Mouse (Mus musculus) adrenal gland (tissue): Measurements from ENCODE around the gene Tmem119.

Source experiments
- intact Hi-C: fragments of 180-260 bp; cut with DNase I; formaldehyde crosslinking; loops from one replicate; pipeline ENCODE4 v1.15.1; 2025
- long read RNA-seq, 2 experiments: library from polyadenylated mRNA; unstranded; transcript quantifications; one replicate each; pipeline ENCODE4 v2.0.0; 2020; ENCODE audit warnings: borderline replicate concordance in 1 of 2; ENCODE audit not compliant: insufficient replicate concordance in 1 of 2

Gene Tmem119
- long read RNA-seq, experiment 1, transcript Tmem119-201 (2 exons, 2,242 nt) = major isoform, 15 of 17 reads
- long read RNA-seq, experiment 1, partial matches to known transcripts = 0 of 17 reads
- long read RNA-seq, experiment 1, other reads (novel, unspliced or antisense) = 2 of 17 reads
- long read RNA-seq, experiment 2, transcript Tmem119-201 (2 exons, 2,242 nt) = major isoform, 17 of 21 reads
- long read RNA-seq, experiment 2, partial matches to known transcripts = 0 of 21 reads
- long read RNA-seq, experiment 2, other reads (novel, unspliced or antisense) = 4 of 21 reads

DNA sequence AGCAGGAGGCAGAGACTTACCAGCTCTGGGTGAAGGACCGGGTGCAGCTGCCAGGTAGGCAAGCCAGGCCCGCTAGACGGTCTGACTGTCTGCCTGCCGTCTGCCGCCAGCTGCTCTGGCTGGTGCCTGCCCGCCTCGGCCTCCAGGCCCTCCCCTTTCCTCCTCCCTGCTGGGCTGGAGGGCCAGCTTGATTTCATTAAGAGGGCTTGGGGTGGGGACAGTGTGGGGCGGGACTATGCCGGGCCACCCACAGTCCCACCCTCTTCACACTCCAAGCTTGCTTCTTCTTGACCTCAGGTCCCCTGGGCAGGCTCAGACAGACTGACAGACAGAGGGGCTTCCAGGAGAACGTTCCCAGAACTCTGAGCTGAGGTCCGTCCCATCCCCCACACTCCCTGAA, at the start of gene Tmem119:
Tmem119 (minus strand) TSS at position 237 of the 400 bp plus-strand sequence.
- intact Hi-C loops = no loop called here

DNA sequence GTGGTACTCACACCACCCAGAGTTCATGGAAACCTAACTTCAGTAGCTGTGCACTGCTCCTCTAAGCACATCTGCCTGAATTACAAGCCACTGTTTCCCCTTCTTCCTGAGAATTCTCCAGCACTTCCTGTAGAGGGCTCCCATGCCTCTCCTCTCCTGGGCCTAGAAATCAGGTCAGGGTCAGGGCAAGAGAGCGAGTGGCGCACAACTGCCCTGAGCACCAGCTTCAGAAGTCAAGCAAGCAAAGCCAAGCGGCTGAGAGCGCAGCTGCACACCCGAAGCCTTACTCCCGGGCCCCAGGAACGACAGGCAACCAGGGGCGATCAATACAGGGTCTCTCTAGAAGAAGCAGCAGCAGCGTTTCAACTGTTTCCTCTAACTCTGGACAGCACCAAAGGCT, 47.3 kb upstream of the Tmem119 start:
- intact Hi-C loops = loop anchor here (10.0 kb wide), 1 partner anchor 483 kb away; no protein-coding TSS in a partner anchor

DNA sequence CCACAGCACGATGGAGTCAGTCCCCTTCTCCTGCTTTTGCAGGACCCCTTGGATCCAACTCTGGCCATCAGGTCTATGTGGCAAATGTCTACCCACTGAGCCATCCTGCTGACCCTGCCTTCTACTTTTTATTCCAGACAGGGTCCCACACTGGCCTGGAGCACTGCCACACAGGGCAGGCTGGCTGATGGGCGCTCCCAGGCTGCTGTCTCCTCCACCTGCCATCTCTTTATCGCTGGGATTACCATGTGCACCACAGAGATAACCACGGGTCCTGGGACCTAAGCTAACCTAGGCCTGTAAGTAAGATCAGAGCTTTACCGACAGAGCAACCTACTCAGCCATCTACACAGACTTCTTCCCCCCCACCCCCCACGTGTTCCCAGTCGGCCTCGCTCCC, 46.3 kb upstream of the Tmem119 start:
- intact Hi-C loops = loop anchor here (10.0 kb wide), 1 partner anchor 482 kb away; no protein-coding TSS in a partner anchor

DNA sequence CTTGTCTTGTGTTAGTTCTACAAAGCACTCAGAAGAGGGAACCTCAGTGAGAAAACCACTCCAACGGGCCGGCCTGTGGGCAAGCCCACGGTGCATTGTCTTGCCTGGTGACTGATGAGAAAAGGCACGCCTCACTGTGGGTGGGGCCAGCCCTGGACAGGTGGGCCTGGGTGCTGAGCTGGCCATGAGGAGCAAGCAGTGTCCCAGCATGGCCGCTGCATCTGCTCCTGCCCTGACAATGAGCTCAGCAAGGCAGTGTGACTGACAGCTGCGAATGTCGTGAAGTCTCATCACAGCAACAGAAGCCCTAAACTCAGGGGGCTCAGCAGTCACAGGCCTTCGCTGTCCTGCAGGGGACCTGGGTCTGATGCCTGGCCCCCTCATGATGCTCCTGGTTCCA, 45.3 kb upstream of the Tmem119 start:
- intact Hi-C loops = loop anchor here (10.0 kb wide), 1 partner anchor 481 kb away; no protein-coding TSS in a partner anchor

DNA sequence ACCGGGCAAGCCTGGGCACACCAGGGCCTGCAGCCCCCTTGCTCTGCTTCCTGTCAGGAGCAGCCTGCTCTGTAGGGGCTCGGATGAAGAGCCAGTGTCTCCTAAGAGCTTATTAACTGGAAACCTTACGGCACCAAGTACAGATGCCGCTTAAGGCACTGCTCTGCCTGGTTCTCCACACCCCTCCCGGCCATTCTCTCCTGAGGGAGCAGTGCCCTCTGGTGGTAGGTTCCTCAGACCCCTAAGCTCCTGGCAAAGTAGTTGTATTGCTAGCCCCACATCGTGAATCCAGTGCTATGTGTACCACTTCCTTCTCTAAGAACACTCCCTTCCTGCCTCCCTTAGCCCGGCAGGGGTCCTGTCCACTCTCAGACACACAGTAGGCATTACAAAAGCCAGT, 44.4 kb upstream of the Tmem119 start:
- intact Hi-C loops = loop anchor here (10.0 kb wide), 1 partner anchor 480 kb away; no protein-coding TSS in a partner anchor

DNA sequence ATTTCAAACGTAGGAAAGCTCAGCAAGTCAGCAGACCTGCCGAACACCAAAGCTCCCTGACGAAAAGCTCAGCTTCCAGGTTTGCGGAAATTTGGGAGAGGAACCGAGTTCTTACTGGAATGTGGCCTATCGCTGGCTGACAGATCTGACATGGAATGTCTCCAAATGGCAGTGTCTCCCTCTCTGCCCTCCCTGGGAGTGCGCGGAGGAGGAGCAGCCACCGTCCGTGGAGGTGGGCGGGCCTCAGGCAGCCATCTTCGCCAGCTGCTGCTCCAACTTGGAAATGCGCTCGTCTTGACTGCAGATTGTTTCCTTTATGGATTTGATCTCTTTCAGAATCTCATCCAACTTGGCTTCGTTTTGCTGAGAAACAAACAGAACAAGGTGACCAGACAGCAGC, 43.8 kb upstream of the Tmem119 start:
- intact Hi-C loops = loop anchor here (10.0 kb wide), 1 partner anchor 479 kb away; no protein-coding TSS in a partner anchor

DNA sequence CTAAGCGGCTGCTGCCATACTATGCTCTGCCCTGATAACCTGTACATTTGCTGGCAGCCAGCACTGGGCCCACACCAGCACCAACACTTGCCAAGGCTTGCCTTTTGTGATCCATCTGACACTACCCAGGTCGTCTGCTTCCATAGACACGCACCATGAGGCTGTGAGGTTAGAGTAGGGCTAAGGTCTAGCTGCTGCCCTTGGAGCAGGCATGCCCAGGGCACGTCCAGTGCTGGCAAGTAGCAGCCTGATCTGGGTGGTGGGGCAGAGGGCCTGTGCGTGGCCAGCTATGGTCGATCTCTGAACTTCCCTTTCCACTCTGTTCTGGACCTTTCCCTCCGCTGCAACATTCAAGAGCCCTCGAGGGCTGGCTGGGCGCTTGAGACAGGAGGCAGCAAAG, 42.6 kb upstream of the Tmem119 start:
- intact Hi-C loops = loop anchor here (10.0 kb wide), 1 partner anchor 478 kb away; no protein-coding TSS in a partner anchor

DNA sequence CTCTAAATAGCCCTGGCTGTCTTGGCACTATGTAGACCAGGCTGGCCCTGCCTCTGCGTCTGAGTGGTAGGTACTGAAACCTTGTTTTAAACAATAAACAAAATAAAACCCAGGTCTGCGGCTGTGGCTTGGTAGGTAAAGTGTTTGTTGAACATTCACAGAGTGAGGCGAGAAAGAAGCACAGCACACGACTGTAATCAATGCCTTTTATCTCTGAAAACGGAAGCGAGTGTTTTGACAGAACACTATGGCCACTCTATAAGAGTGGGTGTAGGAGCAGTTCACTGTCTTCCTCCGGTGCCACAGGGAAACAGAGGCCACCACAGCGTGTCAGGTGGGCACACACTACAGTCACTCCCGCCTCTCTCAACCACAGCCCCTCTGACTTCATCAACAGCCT, 41.9 kb upstream of the Tmem119 start:
- intact Hi-C loops = loop anchor here (10.0 kb wide), 1 partner anchor 477 kb away; no protein-coding TSS in a partner anchor

DNA sequence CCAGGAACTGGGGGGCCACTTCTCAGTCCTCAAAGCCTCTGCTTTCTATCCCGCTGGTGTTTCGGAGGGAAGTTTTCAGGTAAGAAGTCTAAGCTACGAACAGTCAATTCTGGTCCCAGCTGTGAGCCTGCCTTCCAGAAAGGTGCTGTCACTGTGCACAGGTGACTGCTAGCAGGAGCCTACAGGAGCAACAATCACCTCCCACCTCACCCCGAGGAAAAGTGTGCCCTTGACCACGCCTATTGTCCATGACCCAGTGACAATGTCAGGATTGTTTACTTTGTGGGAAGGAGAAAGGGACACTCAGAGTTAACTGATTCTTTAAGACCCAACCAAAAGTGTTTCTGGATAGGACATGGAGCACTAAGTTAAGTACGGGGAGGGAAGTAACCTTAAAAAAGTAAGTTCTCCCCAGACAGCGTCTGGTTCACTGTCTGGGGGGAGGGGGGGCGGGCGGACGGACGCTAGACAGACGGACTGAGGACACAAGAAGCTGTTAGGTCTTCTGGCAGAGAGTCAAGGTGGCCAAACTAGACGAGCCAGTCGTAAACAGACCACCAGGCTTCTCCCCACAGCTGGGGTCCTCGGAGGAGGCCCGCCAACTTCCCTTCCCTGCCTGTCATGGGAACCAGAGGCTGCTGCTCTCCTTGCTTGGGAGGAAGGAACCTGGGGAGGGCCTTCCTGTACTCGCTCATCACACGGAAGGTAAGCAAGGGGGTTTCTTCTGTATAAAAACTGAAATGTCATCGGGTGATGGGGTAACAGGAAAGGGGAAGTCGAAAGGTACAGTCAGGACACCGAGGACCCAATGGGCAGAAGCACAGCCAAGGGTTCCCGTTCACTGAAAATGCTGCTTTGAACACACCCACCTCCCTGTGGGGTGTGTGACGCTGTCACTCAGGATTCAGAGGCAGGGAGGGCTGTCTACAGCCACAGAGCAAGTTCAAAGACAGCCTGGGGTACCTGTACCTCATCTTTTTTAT, 41.2 kb upstream of the Tmem119 start:
- intact Hi-C loops = loop anchor here (10.0 kb wide), 1 partner anchor 477 kb away; no protein-coding TSS in a partner anchor

DNA sequence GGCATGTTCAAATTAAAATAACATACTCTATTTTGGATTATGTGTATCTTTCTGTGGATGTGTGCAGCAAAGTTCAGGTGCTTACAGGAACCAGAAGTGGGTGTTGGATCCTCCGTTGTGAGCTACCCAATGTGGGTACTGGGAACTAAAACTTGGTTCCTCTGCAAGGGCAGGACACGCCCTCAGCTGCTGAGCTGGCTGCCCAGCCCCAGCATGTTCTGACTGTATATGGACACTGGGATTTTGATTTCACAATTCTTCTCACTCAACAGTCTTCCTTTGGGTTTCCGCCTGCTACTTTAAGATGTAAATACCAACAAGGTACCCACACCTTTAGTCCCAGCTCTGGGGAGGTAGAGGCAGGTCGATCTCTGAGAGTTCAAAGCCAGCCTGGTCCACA, 40.1 kb upstream of the Tmem119 start:
- intact Hi-C loops = loop anchor here (10.0 kb wide), 1 partner anchor 476 kb away; no protein-coding TSS in a partner anchor

DNA sequence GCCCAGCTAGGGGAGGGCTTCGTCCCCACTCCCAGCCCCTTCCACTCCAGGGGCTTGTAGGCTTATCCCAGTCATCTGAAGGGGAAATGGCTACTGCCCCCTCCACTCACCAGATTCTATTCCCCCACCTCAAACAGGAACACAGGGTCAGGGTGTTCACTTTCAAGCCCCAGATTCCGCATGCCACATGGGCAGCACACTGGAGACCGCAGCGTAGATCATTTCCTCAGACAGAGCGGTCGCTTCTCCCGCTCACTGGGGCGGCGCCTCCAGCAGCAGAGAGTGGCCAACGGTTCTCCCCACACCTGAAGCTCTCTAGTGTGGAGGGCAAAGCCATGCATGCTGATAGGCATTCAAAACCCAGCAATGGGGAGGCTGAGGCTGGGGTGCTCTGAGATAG, 36.6 kb upstream of the Tmem119 start:
- intact Hi-C loops = no loop called here

DNA sequence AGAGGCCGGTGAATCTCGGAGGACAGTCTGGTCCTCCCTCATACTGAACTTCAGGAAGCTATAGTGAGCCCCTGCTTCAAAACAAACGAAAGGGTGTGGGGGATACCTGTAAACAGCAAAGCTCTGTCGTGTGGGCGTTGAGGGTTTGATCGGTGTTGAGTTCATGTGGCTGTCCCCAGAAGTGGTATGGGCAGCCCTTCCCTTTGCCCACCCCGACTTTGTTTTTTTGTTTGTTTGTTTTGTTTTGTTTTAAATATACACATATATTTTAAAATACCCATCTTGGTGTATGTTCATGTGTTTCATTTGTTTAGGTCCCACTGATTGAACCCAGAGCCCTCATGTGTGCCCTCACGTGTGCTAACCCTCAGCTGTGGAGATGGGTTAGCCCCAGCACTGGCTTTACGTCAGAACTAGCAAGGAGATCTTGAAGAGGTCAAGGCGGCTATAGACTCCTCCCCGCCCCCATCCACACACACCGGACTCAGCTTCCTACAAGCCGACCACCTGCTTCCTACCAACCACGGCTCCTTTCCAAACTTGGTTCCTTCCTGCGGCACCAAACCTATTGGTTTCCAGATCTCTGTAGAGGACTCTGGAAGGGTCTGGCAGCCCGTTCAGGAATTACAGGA, 33.1 kb upstream of the Tmem119 start:
- intact Hi-C loops = no loop called here

DNA sequence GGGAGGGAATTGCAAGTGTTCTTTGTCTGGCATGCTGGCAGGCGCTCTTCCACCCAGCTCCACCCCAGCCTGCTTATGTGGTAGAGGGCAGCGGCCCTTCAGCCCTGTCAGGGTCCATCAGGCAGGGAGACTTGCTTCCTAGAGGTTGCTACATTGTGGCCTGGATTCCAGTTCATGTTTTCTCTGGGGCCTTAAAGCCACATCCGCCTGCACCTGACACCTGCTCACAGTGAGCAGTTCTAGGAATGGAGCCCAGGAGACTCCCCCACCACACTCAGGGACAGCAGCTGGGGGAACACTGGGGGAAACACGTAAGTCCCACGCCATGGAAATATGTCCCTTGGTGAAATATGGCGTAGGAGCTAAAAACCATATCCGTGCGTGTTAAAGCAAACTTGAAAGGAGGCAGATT, 32.2 kb upstream of the Tmem119 start, which contains the start of gene Selplg:
Selplg (minus strand) TSS at position 155 of the 412 bp plus-strand sequence.
- intact Hi-C loops = no loop called here

DNA sequence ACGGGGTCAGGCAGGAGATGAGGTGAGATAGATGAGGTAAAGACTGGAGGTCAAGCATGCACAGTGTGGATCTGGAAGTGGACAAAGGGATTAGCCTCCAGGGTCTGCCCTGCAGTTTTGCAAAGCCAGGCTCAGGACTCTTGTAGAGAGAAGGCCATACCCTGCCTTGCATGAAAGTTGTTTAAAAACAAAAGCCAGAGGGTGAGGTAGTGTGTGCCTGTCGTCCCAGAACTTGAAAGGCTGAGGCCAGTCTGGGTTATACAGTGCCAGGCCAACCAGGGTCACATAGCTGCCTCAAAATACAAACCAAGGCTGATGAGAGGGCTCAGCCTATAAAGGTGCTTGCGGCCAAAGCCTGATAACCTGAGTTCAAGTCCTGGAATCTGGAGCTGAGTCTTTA, 31.4 kb upstream of the Tmem119 start:
- intact Hi-C loops = no loop called here

DNA sequence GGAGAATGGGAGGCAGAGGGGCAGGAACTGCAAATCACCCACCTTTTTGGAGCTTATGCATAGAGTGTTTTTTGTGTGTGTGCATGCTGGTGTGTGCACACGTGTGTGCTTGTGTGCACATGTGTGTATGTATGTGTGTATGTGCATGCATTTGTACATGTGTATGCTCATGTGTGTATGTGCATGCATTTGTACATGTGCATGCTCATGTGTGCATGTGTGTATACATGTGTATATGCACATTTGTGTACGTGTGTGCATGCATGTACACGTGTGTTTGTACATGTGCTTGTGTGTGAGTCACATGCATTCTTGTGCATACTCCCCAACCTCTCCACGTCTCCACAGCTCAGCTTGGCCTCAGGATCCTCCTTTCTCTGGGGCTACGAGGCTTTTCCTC, 30.5 kb upstream of the Tmem119 start:
- intact Hi-C loops = no loop called here

DNA sequence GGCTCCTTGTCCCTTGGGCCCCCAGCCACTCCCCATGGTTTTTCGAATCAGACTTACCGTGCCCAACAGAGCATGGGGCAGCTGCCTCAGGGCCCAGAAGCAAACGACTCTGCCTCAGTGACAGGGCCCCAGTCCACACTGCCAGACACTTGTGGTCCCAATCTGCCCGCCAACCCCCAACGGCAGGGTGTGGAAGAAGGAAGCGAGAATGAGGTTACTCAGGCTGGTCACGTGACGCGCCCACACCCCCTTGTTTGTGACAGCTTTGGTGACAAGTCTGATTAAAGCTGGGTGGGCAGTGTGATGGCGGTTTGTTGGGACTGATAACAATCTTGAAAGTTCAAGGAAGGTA, 30.0 kb upstream of the Tmem119 start:
- intact Hi-C loops = no loop called here

DNA sequence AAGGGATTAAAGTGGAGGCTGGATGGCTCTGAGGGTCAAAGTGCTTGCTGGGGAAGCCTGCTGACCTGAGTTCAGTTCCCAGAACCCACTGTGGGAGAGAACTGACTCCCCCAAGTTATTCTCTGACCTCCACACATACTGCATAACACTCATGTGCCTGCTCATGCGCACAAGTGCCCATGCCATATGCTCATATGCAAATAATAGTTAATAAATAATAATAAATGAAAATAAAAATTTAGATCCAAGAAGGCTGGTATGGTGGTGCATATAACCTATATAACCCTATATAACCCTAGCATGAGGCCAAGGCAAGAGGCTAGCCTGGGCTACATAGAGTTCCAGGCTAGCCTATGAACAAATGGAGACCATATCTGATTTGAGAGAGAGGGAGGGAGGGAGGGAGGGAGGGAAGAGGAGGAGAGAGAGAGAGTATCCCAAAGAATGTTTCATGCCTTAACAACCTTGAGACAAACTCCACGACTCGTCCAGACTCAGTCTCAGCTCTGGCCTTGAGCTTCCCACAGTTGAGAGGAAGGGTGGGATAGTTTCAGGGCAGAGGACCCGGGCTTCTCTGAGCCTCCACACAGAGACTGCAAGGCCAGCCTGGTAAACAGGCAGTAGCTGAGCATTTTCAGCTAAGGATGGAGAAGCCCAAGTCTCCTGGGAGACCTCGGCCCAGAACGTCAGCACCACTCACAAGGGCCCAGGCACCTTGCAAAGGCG, 29.4 kb upstream of the Tmem119 start:
- intact Hi-C loops = loop anchor here (10.0 kb wide), 1 partner anchor 355 kb away; no protein-coding TSS in a partner anchor

DNA sequence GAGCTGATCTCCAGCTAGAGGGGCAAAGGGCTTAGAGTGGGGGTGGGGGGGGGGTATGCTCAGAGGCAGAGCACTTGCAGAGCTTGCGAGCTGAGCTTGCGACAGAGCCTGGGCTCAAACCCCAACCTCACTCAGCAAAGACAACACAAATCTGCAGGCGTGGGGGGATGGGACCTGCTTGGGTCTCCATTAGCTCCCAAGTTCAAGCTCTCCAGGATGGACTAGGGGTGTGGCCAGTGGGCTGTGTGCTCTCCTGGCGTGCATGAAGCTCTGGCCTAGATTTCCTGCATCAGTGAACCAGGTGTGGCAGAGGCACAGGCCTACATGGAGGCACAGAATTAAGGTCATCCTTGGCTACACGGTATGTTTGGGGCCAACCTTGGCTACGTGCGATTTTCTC, 28.2 kb upstream of the Tmem119 start:
- intact Hi-C loops = loop anchor here (10.0 kb wide), 1 partner anchor 354 kb away; no protein-coding TSS in a partner anchor

DNA sequence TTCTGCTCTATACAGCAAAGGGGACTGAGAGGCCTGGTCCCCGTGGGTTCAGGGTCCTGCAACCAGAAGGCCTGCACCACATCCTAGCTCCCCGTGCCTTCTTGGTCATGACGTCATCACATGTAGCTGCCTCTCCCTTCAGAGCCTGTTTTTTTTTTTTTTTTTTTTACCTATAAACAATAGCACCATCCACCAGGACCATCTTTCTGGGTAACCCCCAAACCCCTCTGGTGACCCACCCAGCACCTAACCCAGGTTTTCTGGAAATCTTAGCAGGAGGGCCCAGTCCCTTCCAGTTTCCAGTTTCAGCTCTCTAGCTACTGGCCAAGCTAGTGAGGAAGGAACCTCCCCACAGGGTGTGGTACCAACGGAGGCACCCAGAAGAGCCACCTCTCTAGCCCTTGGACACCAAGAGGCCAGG, 27.7 kb upstream of the Tmem119 start:
- intact Hi-C loops = loop anchor here (10.0 kb wide), 1 partner anchor 353 kb away; no protein-coding TSS in a partner anchor

DNA sequence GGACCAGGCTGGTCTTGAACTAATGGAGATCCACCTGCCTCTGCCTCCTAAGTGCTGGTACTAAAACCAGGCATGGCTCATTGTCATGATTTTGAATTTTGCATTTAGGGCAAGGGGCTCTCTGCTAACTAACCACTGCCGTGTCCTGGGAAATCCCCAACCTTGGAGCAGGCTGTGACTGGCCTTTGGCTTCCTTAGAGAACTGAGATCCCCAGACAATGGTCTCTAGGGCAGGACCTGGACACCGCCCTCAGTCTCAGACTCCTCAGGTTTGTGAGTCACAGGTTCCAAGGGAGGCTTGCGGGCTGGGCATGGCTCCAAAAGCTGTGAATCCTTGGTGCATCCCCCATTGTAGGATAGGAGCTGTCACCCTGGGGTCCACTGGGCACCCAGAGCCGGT, 26.3 kb upstream of the Tmem119 start:
- intact Hi-C loops = loop anchor here (10.0 kb wide), 1 partner anchor 352 kb away; no protein-coding TSS in a partner anchor
